Mouse (Mus musculus) spleen, postnatal 36 days (tissue): ENCODE measurements at regions not wholly inside any gene's neighbourhood (a gene's known extent, or its start where the extent isn't known, plus 50 kb on each side); places are given as distances from the start of the nearest gene placed in this dataset.
"Not testable (repeated sequence)": the region's sequence is repeated elsewhere in the genome, so short reads cannot be mapped to it uniquely, and the experiment has no call there.

Source experiments
- DNase-seq, 2 experiments: peaks; one replicate each; pipeline ENCODE4 v3.0.0; 2022; ENCODE audit warnings: low spot score in 2 of 2, mixed read lengths in 1 of 2

GRCm38 (mm10) chr15:11479166-11479944 lies 79.9 kb upstream of the Tars start:
- no peak for DNase-seq

DNA sequence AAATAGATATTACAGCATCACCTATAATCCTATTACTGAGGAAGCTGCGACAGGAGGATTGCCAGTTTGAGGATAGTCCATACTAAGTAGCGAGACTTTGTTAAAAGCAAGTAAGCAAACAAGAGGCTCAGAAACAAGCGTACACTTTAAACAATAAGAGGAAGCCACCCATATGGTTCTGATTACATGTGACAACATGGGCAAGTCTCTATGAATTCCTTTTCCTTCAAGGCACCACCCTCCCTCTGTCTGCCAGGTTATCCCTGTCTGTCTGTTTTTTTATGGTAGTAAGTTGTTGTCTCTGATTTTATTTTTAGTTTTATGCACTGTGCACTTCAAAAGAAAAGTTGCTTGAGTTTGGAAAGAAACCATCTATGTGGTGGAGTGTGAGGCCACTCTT lies 76.8 kb upstream of the Tars start:
- DNase-seq, result no peak

GRCm38 (mm10) chr15:11463341-11463740 lies 63.9 kb upstream of the Tars start:
- no peak for DNase-seq

DNA sequence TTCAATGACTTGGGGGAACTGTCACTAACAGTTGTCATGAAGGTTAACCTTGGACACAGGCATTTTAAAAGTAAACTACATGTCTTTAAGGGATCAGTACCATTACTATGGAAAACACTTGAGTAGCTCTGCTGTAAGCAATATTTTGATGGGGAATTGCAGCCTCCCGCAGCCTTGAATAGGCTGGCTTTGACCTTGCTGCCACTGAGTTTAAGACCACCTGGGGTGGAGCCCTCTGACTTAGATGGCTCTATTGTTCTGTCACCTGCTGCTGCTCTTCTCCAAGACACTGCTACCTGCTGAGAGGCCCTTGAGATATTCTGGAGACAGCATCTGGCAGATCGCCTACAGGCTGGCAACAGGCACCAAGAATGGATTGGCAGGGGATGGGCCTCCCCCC lies 62.1 kb upstream of the Tars start:
- not testable (repeated sequence) for DNase-seq

DNA sequence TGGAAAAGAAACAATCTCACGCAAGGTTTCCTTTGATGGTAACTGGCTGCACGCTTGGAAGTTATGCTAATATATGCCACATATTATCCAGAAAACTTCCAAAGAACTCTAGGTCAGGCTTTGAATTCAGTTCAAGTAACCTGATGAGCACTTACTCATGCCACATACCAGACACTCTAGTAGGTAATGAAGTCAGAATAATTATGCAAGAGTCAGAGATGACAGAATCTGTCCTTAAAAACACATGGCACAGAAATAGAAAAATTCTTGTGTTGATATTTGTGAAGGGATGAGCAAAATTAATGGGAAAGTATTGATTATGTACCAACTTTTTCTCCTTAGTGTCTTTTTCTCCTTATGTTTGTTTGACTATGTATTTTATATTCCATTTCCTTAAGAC lies 59.8 kb upstream of the Tars start:
- no peak for DNase-seq

- no peak for DNase-seq
Measured at GRCm38 (mm10) chr15:11457278-11457677, 57.8 kb upstream of the Tars start.

DNA sequence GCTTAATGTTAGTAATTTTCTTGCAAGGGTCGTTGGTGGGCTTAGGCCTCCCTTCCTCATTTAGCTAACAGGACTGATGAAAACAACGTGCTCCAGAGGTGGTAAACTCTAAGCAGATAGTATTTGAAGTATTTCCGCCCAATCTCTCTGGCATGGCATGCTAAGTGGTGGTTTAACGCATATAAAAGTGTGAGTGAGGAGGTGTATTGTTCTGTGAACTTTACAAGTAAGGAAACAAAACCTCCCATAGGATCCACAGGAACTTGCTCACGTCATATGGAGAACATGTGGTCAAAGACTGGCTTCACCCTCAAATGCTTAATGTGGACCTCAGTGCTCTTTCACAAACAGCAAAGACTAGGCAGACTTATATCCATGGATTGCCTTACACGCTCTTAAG lies 56.5 kb upstream of the Tars start:
- no peak for DNase-seq

DNA sequence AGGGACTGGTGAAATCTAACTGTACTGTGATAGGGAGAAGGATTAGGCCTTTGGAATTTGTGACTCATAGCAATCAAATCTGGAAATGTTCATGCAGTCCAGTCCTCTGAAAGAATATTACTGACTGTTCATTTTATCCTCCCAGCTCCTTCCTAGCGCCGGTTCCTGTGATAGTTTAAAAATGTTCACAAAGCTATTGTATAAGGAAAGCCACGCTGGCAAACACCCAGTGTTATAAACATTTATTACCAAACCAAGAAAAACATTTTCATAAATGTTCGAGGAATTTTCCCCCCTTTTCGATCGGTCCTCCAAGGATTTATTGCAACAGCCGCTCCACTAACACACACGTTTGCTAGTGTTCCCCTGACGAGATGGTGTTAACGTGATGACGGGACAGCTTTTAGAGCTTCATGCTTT lies 55.9 kb upstream of the Tars start:
- no peak for DNase-seq

- DNase-seq, result no peak
Measured at GRCm38 (mm10) chr15:11453997-11454396, 54.5 kb upstream of the Tars start.

DNA sequence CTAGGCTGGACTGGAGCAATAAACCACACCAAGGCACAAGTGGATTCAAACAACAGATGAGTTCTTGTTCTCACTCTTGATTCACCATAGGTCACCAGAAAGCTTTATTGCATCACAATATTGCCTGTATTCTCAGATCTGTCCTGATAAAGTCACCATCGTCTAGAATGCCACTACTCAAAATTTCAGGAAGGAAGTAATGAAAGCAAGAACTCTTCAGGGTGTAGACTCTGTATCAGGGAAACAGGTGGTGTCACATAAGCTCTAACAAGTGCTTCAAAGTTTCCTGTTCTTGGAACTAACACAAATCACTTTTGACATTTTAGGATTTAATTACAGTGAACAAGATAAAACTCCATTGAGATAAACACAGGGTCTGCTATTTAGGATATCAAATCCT lies 52.2 kb upstream of the Tars start:
- DNase-seq, result no peak
